Mouse (Mus musculus) embryonic facial prominence, embryonic 13.5 days (tissue): ENCODE measurements at regions not wholly inside any gene's neighbourhood (a gene's known extent, or its start where the extent isn't known, plus 50 kb on each side); places are given as distances from the start of the nearest gene placed in this dataset.
A peak's percentile ranks its signal among the peaks of the same experiment; 100 is the strongest.

Experiments used
- ATAC-seq: fragments of 200-750 bp; cut with Nextera tagmentation; 2 replicates; pipeline ENCODE4 v1.8.0; 2017; ENCODE audit warnings: low read depth; ENCODE audit not compliant: insufficient number of reproducible peaks, insufficient read depth, low FRiP score, low TSS enrichment
- H3K27ac ChIP-seq: fragments of 300-500 bp; sonication (generic); 2 replicates; pipeline ENCODE4 v1.5.1; 2015; ENCODE audit warnings: moderate library complexity, mild to moderate bottlenecking, inconsistent platforms
- H3K27me3 ChIP-seq: fragments of 300-500 bp; sonication (generic); 2 replicates; pipeline ENCODE4 v1.6.1; 2015; ENCODE audit warnings: mild to moderate bottlenecking, inconsistent platforms
- H3K36me3 ChIP-seq: fragments of 300-500 bp; sonication (generic); 2 replicates; pipeline ENCODE4 v1.6.1; 2015; ENCODE audit warnings: mild to moderate bottlenecking, inconsistent platforms
- H3K4me1 ChIP-seq: fragments of 300-500 bp; sonication (generic); 2 replicates; pipeline ENCODE4 v1.6.1; 2015; ENCODE audit warnings: inconsistent platforms
- H3K4me2 ChIP-seq: fragments of 300-500 bp; sonication (generic); 2 replicates; pipeline ENCODE4 v1.6.1; 2015; ENCODE audit warnings: moderate library complexity, mild to moderate bottlenecking, inconsistent platforms
- H3K4me3 ChIP-seq: fragments of 300-500 bp; sonication (generic); 2 replicates; pipeline ENCODE4 v1.5.1; 2015; ENCODE audit warnings: mild to moderate bottlenecking, inconsistent platforms
- H3K9ac ChIP-seq: fragments of 300-500 bp; sonication (generic); 2 replicates; pipeline ENCODE4 v1.6.1; 2015; ENCODE audit warnings: mild to moderate bottlenecking, inconsistent platforms
- H3K9me3 ChIP-seq: fragments of 300-500 bp; sonication (generic); 2 replicates; pipeline ENCODE4 v1.6.1; 2016; ENCODE audit warnings: inconsistent platforms
- WGBS: fragments of 180-500 bp; shearing (Covaris S2); methylation state at CpG from one replicate; pipeline ENCODE4 v1.1.7; 2015; ENCODE audit warnings: mixed read lengths; 5-methylcytosine and 5-hydroxymethylcytosine counted together

GRCm38 (mm10) chr1:128707747-128708146, 115.7 kb upstream of the Cxcr4 start:
- Histone ChIP-seq H3K9me3 (no peaks in the 10 kb centered on the region), H3K9ac (no peak overlapping the region), H3K27me3 (no peaks in the 10 kb centered on the region), H3K4me1 (peaks cover 3% of the 10 kb centered on the region), H3K4me2 (no peak overlapping the region), H3K36me3 (no peaks in the 10 kb centered on the region), H3K4me3 (no peak overlapping the region), H3K27ac (no peak overlapping the region)
- ATAC-seq: no peak
- 94% methylated on average over 6 of the region's 6 CpGs for WGBS

GRCm38 (mm10) chr1:128706167-128706566, 114.1 kb upstream of the Cxcr4 start:
- no peak overlapping the region for H3K27ac ChIP-seq
- no peak overlapping the region for H3K4me2 ChIP-seq
- no peaks in the 10 kb centered on the region for H3K9me3 ChIP-seq
- ATAC-seq: no peak
- H3K4me1 ChIP-seq: no peaks in the 10 kb centered on the region
- 89% methylated on average over 2 of the region's 2 CpGs for WGBS
- no peaks in the 10 kb centered on the region for H3K36me3 ChIP-seq
- H3K9ac ChIP-seq: no peak overlapping the region
- H3K4me3 ChIP-seq: no peak overlapping the region
- no peaks in the 10 kb centered on the region for H3K27me3 ChIP-seq

GRCm38 (mm10) chr1:128705071-128705503, 113.0 kb upstream of the Cxcr4 start:
- no peaks in the 10 kb centered on the region for H3K27me3 ChIP-seq
- no peak overlapping the region for H3K4me3 ChIP-seq
- H3K36me3 ChIP-seq: no peaks in the 10 kb centered on the region
- H3K27ac ChIP-seq: no peak overlapping the region
- no peak overlapping the region for H3K4me2 ChIP-seq
- H3K9ac ChIP-seq: no peak overlapping the region
- no peaks in the 10 kb centered on the region for H3K9me3 ChIP-seq
- WGBS: 54% methylated on average over 3 of the region's 3 CpGs
- ATAC-seq: no peak
- no peaks in the 10 kb centered on the region for H3K4me1 ChIP-seq

GRCm38 (mm10) chr1:128701326-128701725, 109.2 kb upstream of the Cxcr4 start:
- Histone ChIP-seq H3K27ac (no peak overlapping the region), H3K4me1 (no peaks in the 10 kb centered on the region), H3K4me2 (no peak overlapping the region), H3K36me3 (no peaks in the 10 kb centered on the region), H3K27me3 (no peaks in the 10 kb centered on the region), H3K9me3 (no peaks in the 10 kb centered on the region), H3K4me3 (no peak overlapping the region), H3K9ac (no peak overlapping the region)
- WGBS: 62% methylated on average over 3 of the region's 3 CpGs
- ATAC-seq: no peak

- ATAC-seq: no peak
Observed at GRCm38 (mm10) chr1:128697962-128698361, 105.9 kb upstream of the Cxcr4 start.

GRCm38 (mm10) chr1:128695936-128696335, 103.8 kb upstream of the Cxcr4 start:
- no peaks in the 10 kb centered on the region for H3K4me1 ChIP-seq
- no peaks in the 10 kb centered on the region for H3K27me3 ChIP-seq
- no peak for ATAC-seq
- 78% methylated on average over 2 of the region's 2 CpGs for WGBS
- no peaks in the 10 kb centered on the region for H3K9me3 ChIP-seq
- no peak overlapping the region for H3K9ac ChIP-seq
- no peak overlapping the region for H3K4me3 ChIP-seq
- H3K4me2 ChIP-seq: no peak overlapping the region
- no peaks in the 10 kb centered on the region for H3K36me3 ChIP-seq
- H3K27ac ChIP-seq: no peak overlapping the region

More at GRCm38 (mm10) chr1:128697962-128698361, 105.9 kb upstream of the Cxcr4 start:
- Histone ChIP-seq H3K4me2 (no peak overlapping the region), H3K9ac (no peak overlapping the region), H3K9me3 (no peaks in the 10 kb centered on the region), H3K27ac (no peak overlapping the region), H3K4me3 (no peak overlapping the region), H3K4me1 (no peaks in the 10 kb centered on the region), H3K27me3 (no peaks in the 10 kb centered on the region), H3K36me3 (no peaks in the 10 kb centered on the region)
- 81% methylated on average over 4 of the region's 4 CpGs for WGBS

- H3K9ac ChIP-seq: no peak overlapping the region
- H3K27me3 ChIP-seq: no peaks in the 10 kb centered on the region
- peaks cover under 1% of the 10 kb centered on the region; the same call in 1 of the 2 replicates for H3K4me1 ChIP-seq
- no peaks in the 10 kb centered on the region for H3K36me3 ChIP-seq
- no peak overlapping the region for H3K4me2 ChIP-seq
- ATAC-seq: no peak
- H3K9me3 ChIP-seq: no peaks in the 10 kb centered on the region
- no peak overlapping the region for H3K4me3 ChIP-seq
- no peak overlapping the region for H3K27ac ChIP-seq
Observed at GRCm38 (mm10) chr1:128692799-128693198, 100.7 kb upstream of the Cxcr4 start.

- no peaks in the 10 kb centered on the region for H3K27me3 ChIP-seq
- no peak overlapping the region for H3K4me2 ChIP-seq
- WGBS: 19% methylated on average over 8 of the region's 8 CpGs
- no peak overlapping the region for H3K27ac ChIP-seq
- H3K9ac ChIP-seq: no peak overlapping the region
- no peak overlapping the region for H3K4me3 ChIP-seq
- H3K4me1 ChIP-seq: peaks cover 6% of the 10 kb centered on the region
- no peak for ATAC-seq
- no peaks in the 10 kb centered on the region for H3K36me3 ChIP-seq
- no peaks in the 10 kb centered on the region for H3K9me3 ChIP-seq
Observed at GRCm38 (mm10) chr1:128692313-128692712, 100.2 kb upstream of the Cxcr4 start.

GRCm38 (mm10) chr1:128687236-128687927, 95.3 kb upstream of the Cxcr4 start:
- H3K27me3 ChIP-seq: no peaks in the 10 kb centered on the region
- H3K4me2 ChIP-seq: no peak overlapping the region
- no peak overlapping the region for H3K4me3 ChIP-seq
- H3K4me1 ChIP-seq: peaks cover 8% of the 10 kb centered on the region
- no peak for ATAC-seq
- H3K9me3 ChIP-seq: no peaks in the 10 kb centered on the region
- no peak overlapping the region for H3K27ac ChIP-seq
- 16% methylated on average over 9 of the region's 9 CpGs for WGBS
- H3K9ac ChIP-seq: 0 out of 2 replicates have a peak overlapping the region, but pooled peaks have one; percentile 37
- H3K36me3 ChIP-seq: no peaks in the 10 kb centered on the region

- Histone ChIP-seq H3K9me3 (no peaks in the 10 kb centered on the region), H3K4me2 (no peak overlapping the region), H3K27me3 (no peaks in the 10 kb centered on the region), H3K27ac (no peak overlapping the region), H3K9ac (no peak overlapping the region), H3K4me3 (no peak overlapping the region), H3K36me3 (no peaks in the 10 kb centered on the region), H3K4me1 (peaks cover 9% of the 10 kb centered on the region)
- ATAC-seq: no peak
- 44% methylated on average over 8 of the region's 8 CpGs for WGBS
Observed at GRCm38 (mm10) chr1:128685467-128686137, 93.5 kb upstream of the Cxcr4 start.

GRCm38 (mm10) chr1:128682942-128683341, 90.8 kb upstream of the Cxcr4 start:
- Histone ChIP-seq H3K4me2 (no peak overlapping the region), H3K9me3 (no peaks in the 10 kb centered on the region), H3K4me1 (peaks cover 27% of the 10 kb centered on the region), H3K27me3 (no peaks in the 10 kb centered on the region), H3K27ac (no peak overlapping the region), H3K4me3 (no peak overlapping the region), H3K36me3 (no peaks in the 10 kb centered on the region), H3K9ac (no peak overlapping the region)
- ATAC-seq: no peak
- WGBS: 76% methylated on average over 8 of the region's 8 CpGs

GRCm38 (mm10) chr1:128681261-128681660, 89.2 kb upstream of the Cxcr4 start:
- WGBS: 77% methylated on average over 4 of the region's 4 CpGs
- Histone ChIP-seq H3K4me1 (peaks cover 19% of the 10 kb centered on the region), H3K4me3 (no peak overlapping the region), H3K4me2 (no peak overlapping the region), H3K27me3 (no peaks in the 10 kb centered on the region), H3K9me3 (no peaks in the 10 kb centered on the region), H3K27ac (no peak overlapping the region), H3K9ac (no peak overlapping the region), H3K36me3 (no peaks in the 10 kb centered on the region)
- ATAC-seq: no peak
